Mouse (Mus musculus) midbrain, embryonic 14.5 days (tissue): Measurements from ENCODE around the gene Tnrc6c. TPM values are rescaled to one million over a fixed set of nuclear protein-coding genes. Genes with fewer than 3 reads are reported as not detected.

Experiments used
- ATAC-seq: fragments of 200-750 bp; cut with Nextera tagmentation; 2 replicates; pipeline ENCODE4 v1.8.0; 2017; ENCODE audit warnings: moderate number of reproducible peaks, moderate library complexity; ENCODE audit not compliant: low FRiP score, low TSS enrichment
- DNase-seq: peaks from one replicate; pipeline ENCODE4 v3.0.0-alpha.2; 2015
- H3K27ac ChIP-seq: fragments of 300-500 bp; sonication (generic); replicated peaks from 2 replicates; pipeline ENCODE4 v1.5.1; 2014; ENCODE audit warnings: mild to moderate bottlenecking, low read depth, low read length, moderate library complexity
- H3K27me3 ChIP-seq: fragments of 300-500 bp; sonication (generic); 2 replicates; pipeline ENCODE4 v1.6.1; 2014; ENCODE audit warnings: low read length, control low read depth, mixed read lengths; ENCODE audit not compliant: control insufficient read depth, insufficient read depth
- H3K36me3 ChIP-seq: fragments of 300-500 bp; sonication (generic); 2 replicates; pipeline ENCODE4 v1.6.1; 2014; ENCODE audit warnings: low read length, control low read depth; ENCODE audit not compliant: control insufficient read depth, insufficient read depth
- H3K4me1 ChIP-seq: fragments of 300-500 bp; sonication (generic); 2 replicates; pipeline ENCODE4 v1.6.1; 2014; ENCODE audit warnings: mild to moderate bottlenecking, antibody characterized with exemption, low read length, control low read depth; ENCODE audit not compliant: control insufficient read depth, insufficient read depth
- H3K4me2 ChIP-seq: fragments of 300-500 bp; sonication (generic); 2 replicates; pipeline ENCODE4 v1.6.1; 2014; ENCODE audit warnings: mild to moderate bottlenecking, low read length, moderate library complexity
- H3K4me3 ChIP-seq: fragments of 300-500 bp; sonication (generic); replicated peaks from 2 replicates; pipeline ENCODE4 v1.5.1; 2014; ENCODE audit warnings: low read depth, low read length
- H3K9ac ChIP-seq: fragments of 300-500 bp; sonication (generic); replicated peaks from 2 replicates; pipeline ENCODE4 v1.6.1; 2014; ENCODE audit warnings: mild to moderate bottlenecking, low read length, moderate library complexity
- H3K9me3 ChIP-seq: fragments of 300-500 bp; sonication (generic); 2 replicates; pipeline ENCODE4 v1.6.1; 2016; ENCODE audit warnings: low read length, control low read depth, mixed read lengths; ENCODE audit not compliant: control insufficient read depth
- WGBS: fragments of 180-500 bp; shearing (Covaris S2); extraction: QIAGEN DNeasy Blood & Tissue Kit; methylation state at CpG from one replicate; pipeline ENCODE4 v1.1.7; 2014; 5-methylcytosine and 5-hydroxymethylcytosine counted together
- polyA plus RNA-seq: library from polyadenylated mRNA; unstranded; fragments of >200 nt; fragmentation: Nextera tagmentation; extraction: Ambion mirVana; gene quantifications from 2 replicates; pipeline ENCODE4 v1.2.1, GENCODE M21; 2014

The Tnrc6c gene
- polyA plus RNA-seq = 34.0 and 35.1 TPM in 2 replicates

- peak; percentile 96 for DNase-seq
- H3K27me3 ChIP-seq = no peaks in the 10 kb centered on the region
- H3K4me3 ChIP-seq = peak within 1 kb of the TSS; percentile 84
- peak; percentile 91 for ATAC-seq
- peak within 1 kb of the TSS; percentile 99 for H3K27ac ChIP-seq
- peak within 1 kb of the TSS; percentile 83 for H3K4me2 ChIP-seq
- WGBS = under 1% methylated on average over 62 of the region's 62 CpGs
- H3K9me3 ChIP-seq = no peaks in the 10 kb centered on the region
- no peaks in the 10 kb centered on the region for H3K36me3 ChIP-seq
- H3K4me1 ChIP-seq = peaks cover 27% of the 10 kb centered on the region
- H3K9ac ChIP-seq = peak within 1 kb of the TSS; percentile 99
These were observed at the start of gene Tnrc6c for GRCm38 (mm10) chr11:117653491-117654351. Tnrc6c (plus strand) TSS chr11:117654289.

GRCm38 (mm10) chr11:117606137-117606536 lies 48.0 kb upstream of the Tnrc6c start:
- Histone ChIP-seq H3K9me3 (no peaks in the 10 kb centered on the region), H3K4me2 (peak overlapping the region; percentile 12; the same call in 1 of the 2 replicates), H3K36me3 (no peaks in the 10 kb centered on the region), H3K4me1 (peaks cover 29% of the 10 kb centered on the region), H3K4me3 (no peak overlapping the region), H3K27ac (peak overlapping the region; percentile 32; the same call in 1 of the 2 replicates), H3K9ac (no peak overlapping the region), H3K27me3 (no peaks in the 10 kb centered on the region; the same call in 1 of the 2 replicates)
- DNase-seq (no peak), ATAC-seq (no peak)
- WGBS = 42% methylated on average over 9 of the region's 9 CpGs

GRCm38 (mm10) chr11:117606605-117607203 lies 47.4 kb upstream of the Tnrc6c start:
- WGBS = 7% methylated on average over 13 of the region's 13 CpGs
- Histone ChIP-seq H3K36me3 (no peaks in the 10 kb centered on the region), H3K4me2 (peak overlapping the region; percentile 12; the same call in 1 of the 2 replicates), H3K4me3 (no peak overlapping the region), H3K4me1 (peaks cover 28% of the 10 kb centered on the region), H3K9me3 (no peaks in the 10 kb centered on the region), H3K27ac (0 out of 2 replicates have a peak overlapping the region, but pooled peaks have one; percentile 39), H3K27me3 (no peaks in the 10 kb centered on the region; the same call in 1 of the 2 replicates), H3K9ac (no peak overlapping the region)
- peak; percentile 75 for DNase-seq
- no peak for ATAC-seq

DNA sequence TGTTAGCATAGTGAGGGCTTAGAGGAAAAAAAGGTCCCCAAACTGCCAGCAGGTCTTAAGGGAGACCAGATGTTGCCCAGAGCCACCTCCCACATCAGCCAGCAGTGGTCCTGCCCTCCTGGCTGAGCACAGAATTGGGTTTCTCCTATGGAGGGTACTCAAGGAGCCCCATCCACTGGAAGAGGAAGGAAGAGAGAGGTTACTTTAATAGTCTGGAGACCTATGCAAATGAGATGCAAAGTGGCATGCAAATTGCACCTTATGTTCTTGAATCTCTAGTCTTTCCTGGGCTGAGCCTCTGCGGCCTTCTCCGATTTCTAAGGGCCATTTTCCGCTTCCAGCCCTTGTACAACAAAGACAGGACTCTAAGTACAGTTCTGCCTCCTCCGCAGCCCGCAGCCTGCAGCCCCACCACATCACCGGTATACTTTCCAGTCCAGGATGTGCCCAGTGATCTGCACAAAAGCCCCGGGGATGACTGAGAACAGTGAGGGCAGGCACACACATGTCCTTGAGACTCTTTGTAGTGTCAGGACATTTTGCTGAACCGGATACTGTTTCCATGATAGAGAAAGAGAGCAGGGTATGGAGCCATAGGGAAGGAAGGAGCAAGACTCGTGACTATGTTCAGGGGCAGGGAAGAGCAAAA lies 45.8 kb upstream of the Tnrc6c start:
- ATAC-seq (no peak), DNase-seq (no peak)
- peaks cover 28% of the 10 kb centered on the region for H3K4me1 ChIP-seq
- no peaks in the 10 kb centered on the region for H3K36me3 ChIP-seq
- no peak overlapping the region; the same call in 1 of the 2 replicates for H3K27ac ChIP-seq
- no peak overlapping the region for H3K4me2 ChIP-seq
- no peak overlapping the region for H3K9ac ChIP-seq
- H3K9me3 ChIP-seq = no peaks in the 10 kb centered on the region
- no peak overlapping the region for H3K4me3 ChIP-seq
- H3K27me3 ChIP-seq = no peaks in the 10 kb centered on the region; the same call in 1 of the 2 replicates
- 33% methylated on average over 9 of the region's 9 CpGs for WGBS

DNA sequence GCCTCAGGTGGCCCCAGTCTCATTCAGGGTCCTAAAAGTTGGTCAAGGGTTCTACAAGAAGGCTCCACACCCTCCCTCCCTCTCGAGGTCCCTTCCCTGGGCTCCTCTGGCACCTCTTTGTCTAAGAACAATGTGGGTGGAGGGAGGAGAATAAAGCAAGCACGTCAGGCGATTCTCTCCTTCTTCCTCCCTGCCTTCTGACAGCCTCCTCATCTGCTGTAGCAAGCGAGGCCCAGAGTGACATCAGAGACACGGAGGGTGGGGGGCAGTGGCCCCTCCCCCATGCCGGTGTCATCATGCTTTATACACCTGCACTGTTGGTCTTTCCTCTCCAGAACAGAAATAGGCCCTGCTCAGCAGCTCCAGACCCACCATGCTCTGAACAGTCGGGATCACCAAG lies 45.1 kb upstream of the Tnrc6c start:
- no peak overlapping the region for H3K4me3 ChIP-seq
- H3K27ac ChIP-seq = no peak overlapping the region; the same call in 1 of the 2 replicates
- WGBS = 16% methylated on average over 7 of the region's 7 CpGs
- DNase-seq (no peak), ATAC-seq (no peak)
- no peak overlapping the region for H3K9ac ChIP-seq
- H3K9me3 ChIP-seq = no peaks in the 10 kb centered on the region
- H3K36me3 ChIP-seq = no peaks in the 10 kb centered on the region
- H3K4me1 ChIP-seq = peaks cover 28% of the 10 kb centered on the region
- no peak overlapping the region for H3K4me2 ChIP-seq
- H3K27me3 ChIP-seq = no peaks in the 10 kb centered on the region; the same call in 1 of the 2 replicates

DNA sequence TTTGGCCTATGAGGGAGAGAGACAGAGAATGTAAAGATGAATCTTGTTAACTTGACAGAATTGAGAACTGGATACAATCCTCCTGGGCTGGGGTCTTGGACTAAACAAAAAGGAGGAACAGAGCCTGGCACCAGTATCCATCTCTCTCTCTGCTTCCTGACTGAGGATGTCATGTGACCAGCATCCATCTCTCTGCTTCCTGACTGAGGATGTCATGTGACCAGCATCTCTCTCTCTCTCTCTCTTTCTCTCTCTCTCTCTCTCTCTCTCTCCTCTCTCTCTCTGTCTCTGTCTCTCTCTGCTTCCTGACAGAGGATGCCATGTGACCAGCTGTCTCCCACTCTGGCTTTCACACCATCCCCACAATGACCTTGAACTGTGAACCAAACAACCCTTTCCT lies 43.5 kb upstream of the Tnrc6c start:
- Histone ChIP-seq H3K27ac (no peak overlapping the region), H3K4me2 (no peak overlapping the region), H3K4me1 (peaks cover 26% of the 10 kb centered on the region)

DNA sequence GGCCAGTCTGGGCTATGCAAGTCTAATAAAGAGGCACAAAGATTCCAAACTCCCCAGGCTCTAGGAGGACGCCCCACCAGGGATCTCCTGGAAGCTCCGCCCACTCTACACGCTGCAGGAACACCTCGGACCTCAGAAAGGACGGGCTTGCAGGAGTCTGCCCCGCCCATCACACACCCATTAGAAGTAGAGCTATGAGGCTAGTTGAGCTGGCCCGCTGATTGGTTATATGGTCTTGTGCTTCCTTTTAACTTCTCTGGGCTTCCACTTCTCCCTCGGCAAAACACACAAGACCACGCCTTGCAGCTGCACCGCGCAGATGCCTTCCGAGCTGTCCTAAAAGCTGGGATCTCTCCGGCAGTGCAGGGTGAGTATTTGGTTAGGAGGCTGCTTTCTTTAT lies 43.0 kb upstream of the Tnrc6c start:
- H3K27me3 ChIP-seq = no peaks in the 10 kb centered on the region

More for the DNA sequence above, 43.5 kb upstream of the Tnrc6c start:
- H3K9ac ChIP-seq = no peak overlapping the region
- ATAC-seq (no peak), DNase-seq (no peak)
- no peak overlapping the region for H3K4me3 ChIP-seq
- H3K9me3 ChIP-seq = no peaks in the 10 kb centered on the region
- no peaks in the 10 kb centered on the region; the same call in 1 of the 2 replicates for H3K27me3 ChIP-seq
- H3K36me3 ChIP-seq = no peaks in the 10 kb centered on the region

DNA sequence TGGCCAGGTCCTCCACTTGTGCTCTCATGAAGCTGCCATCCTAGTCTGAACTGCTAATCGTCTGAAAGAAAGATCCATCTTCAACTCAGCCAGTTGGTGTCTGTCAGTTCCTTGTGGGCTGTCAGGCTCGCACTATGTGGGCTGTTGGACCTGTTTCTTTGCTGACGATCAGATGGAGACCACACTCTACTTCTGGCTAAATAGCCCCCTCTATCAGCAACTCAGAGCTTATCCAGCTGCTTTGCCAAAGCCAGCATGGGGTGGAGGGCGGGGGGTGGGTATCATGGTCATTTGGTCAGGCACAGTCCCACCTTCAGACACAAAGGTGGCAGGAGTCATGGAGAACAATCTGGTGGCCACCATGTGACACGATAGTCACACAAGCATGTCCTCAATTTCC lies 42.2 kb upstream of the Tnrc6c start:
- 53% methylated on average over 5 of the region's 5 CpGs for WGBS
- Histone ChIP-seq H3K9me3 (no peaks in the 10 kb centered on the region), H3K4me1 (peaks cover 16% of the 10 kb centered on the region), H3K4me2 (no peak overlapping the region), H3K4me3 (no peak overlapping the region), H3K27ac (no peak overlapping the region), H3K9ac (no peak overlapping the region), H3K36me3 (no peaks in the 10 kb centered on the region), H3K27me3 (no peaks in the 10 kb centered on the region)
- DNase-seq = no peak
- ATAC-seq = no peak

More for the DNA sequence above, 43.0 kb upstream of the Tnrc6c start:
- peak overlapping the region; percentile 17 for H3K4me2 ChIP-seq
- H3K9me3 ChIP-seq = no peaks in the 10 kb centered on the region
- no peak overlapping the region for H3K9ac ChIP-seq
- DNase-seq = no peak
- H3K4me3 ChIP-seq = no peak overlapping the region
- H3K27ac ChIP-seq = no peak overlapping the region
- ATAC-seq = no peak
- H3K36me3 ChIP-seq = no peaks in the 10 kb centered on the region
- WGBS = 18% methylated on average over 13 of the region's 13 CpGs
- peaks cover 23% of the 10 kb centered on the region for H3K4me1 ChIP-seq
